Mouse (Mus musculus): ENCODE measurements around the gene Serpinb6c. TPM values are rescaled to one million over a fixed set of nuclear protein-coding genes. Genes with fewer than 3 reads are reported as not detected.

Gene Serpinb6c
- polyA plus RNA-seq, 1 experiment from 2014 or later: not detected

- no peak overlapping the region for H3K4me3 ChIP-seq
- no peaks in the 10 kb centered on the region for H3K27me3 ChIP-seq
- H3K27ac ChIP-seq: no peak overlapping the region
- no peaks in the 10 kb centered on the region for H3K36me3 ChIP-seq (ENCODE audit: poor library complexity, severe bottlenecking)
- no peak overlapping the region for H3K9ac ChIP-seq
- H3K9me3 ChIP-seq (replicated peaks): no peaks in the 10 kb centered on the region
- WGBS: 84% methylated on average over 2 of the region's 2 CpGs
- H3K4me2 ChIP-seq: no peak overlapping the region
- no peak for ATAC-seq
- H3K4me1 ChIP-seq: peaks cover under 1% of the 10 kb centered on the region; the same call in 1 of the 2 replicates
Measured at GRCm38 (mm10) chr13:33930281-33930680, 24.8 kb upstream of the Serpinb6c start.

GRCm38 (mm10) chr13:33921699-33922098 lies 16.2 kb upstream of the Serpinb6c start:
- Histone ChIP-seq H3K27ac (no peak overlapping the region), H3K4me3 (no peak overlapping the region), H3K4me1 (no peaks in the 10 kb centered on the region), H3K9me3 (replicated peaks) (no peaks in the 10 kb centered on the region), H3K36me3 (ENCODE audit: poor library complexity, severe bottlenecking) (peaks cover 32% of the 10 kb centered on the region), H3K27me3 (no peaks in the 10 kb centered on the region), H3K9ac (no peak overlapping the region), H3K4me2 (no peak overlapping the region)
- 88% methylated on average over 5 of the region's 5 CpGs for WGBS
- no peak for ATAC-seq

DNA sequence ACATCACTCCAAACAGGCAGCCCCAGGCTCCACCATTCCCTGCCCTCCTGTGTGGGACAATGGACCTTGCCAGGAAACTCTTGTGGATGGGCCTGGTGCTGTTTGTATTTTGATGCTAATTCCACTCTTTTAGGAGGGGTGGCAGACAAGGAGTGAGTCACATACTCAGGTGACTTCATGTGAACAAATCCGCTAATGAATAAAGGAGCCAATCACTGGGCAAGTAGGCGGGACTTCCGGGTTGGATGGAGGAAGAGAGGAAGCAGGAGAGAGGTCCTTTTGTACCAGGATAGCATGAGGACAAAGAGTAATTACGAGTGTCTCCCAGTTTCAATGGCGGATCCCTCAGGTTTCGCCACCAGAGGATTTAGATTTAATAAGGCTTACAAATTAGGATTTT lies 15.5 kb upstream of the Serpinb6c start:
- Histone ChIP-seq H3K36me3 (ENCODE audit: poor library complexity, severe bottlenecking) (peaks cover 32% of the 10 kb centered on the region), H3K4me3 (no peak overlapping the region), H3K4me1 (no peaks in the 10 kb centered on the region), H3K4me2 (no peak overlapping the region), H3K9ac (no peak overlapping the region), H3K27ac (no peak overlapping the region), H3K27me3 (no peaks in the 10 kb centered on the region), H3K9me3 (replicated peaks) (no peaks in the 10 kb centered on the region)
- no peak for ATAC-seq
- 87% methylated on average over 6 of the region's 6 CpGs for WGBS

- 68% methylated on average over 3 of the region's 3 CpGs for WGBS
- no peak overlapping the region for H3K9ac ChIP-seq
- H3K27ac ChIP-seq: no peak overlapping the region
- H3K4me2 ChIP-seq: no peak overlapping the region
- no peak overlapping the region for H3K4me3 ChIP-seq
- no peak for ATAC-seq
- H3K27me3 ChIP-seq: no peaks in the 10 kb centered on the region
- H3K4me1 ChIP-seq: no peaks in the 10 kb centered on the region
- H3K36me3 ChIP-seq (ENCODE audit: poor library complexity, severe bottlenecking): no peaks in the 10 kb centered on the region
- no peaks in the 10 kb centered on the region for H3K9me3 ChIP-seq (replicated peaks)
Measured at GRCm38 (mm10) chr13:33906821-33907220, 1.3 kb upstream of the Serpinb6c start.

GRCm38 (mm10) chr13:33903290-33903689 lies 2.2 kb downstream of the Serpinb6c start:
- Histone ChIP-seq H3K4me1 (no peaks in the 10 kb centered on the region), H3K9ac (no peak overlapping the region), H3K4me2 (no peak overlapping the region), H3K27ac (no peak overlapping the region), H3K36me3 (ENCODE audit: poor library complexity, severe bottlenecking) (no peaks in the 10 kb centered on the region), H3K27me3 (no peaks in the 10 kb centered on the region), H3K4me3 (no peak overlapping the region), H3K9me3 (replicated peaks) (no peaks in the 10 kb centered on the region)
- ATAC-seq: no peak
- WGBS: 92% methylated on average over 2 of the region's 2 CpGs

DNA sequence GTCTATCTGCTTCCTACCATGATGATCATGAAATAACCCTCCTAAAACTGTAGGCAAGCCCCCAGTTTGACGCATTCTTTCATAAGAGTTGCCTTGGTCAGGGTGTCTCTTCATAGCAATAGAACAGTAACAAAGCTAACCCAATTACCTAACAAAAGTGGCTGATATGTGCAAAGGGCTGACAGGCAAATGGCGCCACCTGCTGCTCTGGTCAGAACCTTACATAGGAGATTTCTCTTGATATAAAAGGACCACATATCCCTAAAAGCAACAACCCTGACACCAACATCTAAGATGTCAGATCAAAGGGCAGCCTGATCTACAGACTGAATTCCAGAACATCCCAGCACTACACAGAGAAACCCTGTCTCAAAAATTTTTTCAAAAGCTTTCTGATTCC lies 11.3 kb downstream of the Serpinb6c start:
- no peaks in the 10 kb centered on the region for H3K9me3 ChIP-seq (replicated peaks)
- H3K9ac ChIP-seq: no peak overlapping the region
- no peak overlapping the region for H3K4me2 ChIP-seq
- no peaks in the 10 kb centered on the region for H3K4me1 ChIP-seq
- WGBS: 33% methylated on average over 2 of the region's 2 CpGs
- no peak overlapping the region for H3K4me3 ChIP-seq
- no peaks in the 10 kb centered on the region for H3K27me3 ChIP-seq
- no peak for ATAC-seq
- H3K36me3 ChIP-seq (ENCODE audit: poor library complexity, severe bottlenecking): no peaks in the 10 kb centered on the region
- no peak overlapping the region for H3K27ac ChIP-seq

GRCm38 (mm10) chr13:33843308-33843707 lies 62.2 kb downstream of the Serpinb6c start, which contains the start of gene Serpinb6e:
Gene Serpinb6e, minus strand, starts transcription at chr13:33843408.
- no peak for ATAC-seq
- H3K9me3 ChIP-seq (replicated peaks): no peaks in the 10 kb centered on the region
- H3K4me3 ChIP-seq: no peak within 1 kb of the TSS
- no peak within 1 kb of the TSS for H3K4me2 ChIP-seq
- H3K27ac ChIP-seq: no peak within 1 kb of the TSS
- no peak within 1 kb of the TSS for H3K9ac ChIP-seq
- no peaks in the 10 kb centered on the region for H3K36me3 ChIP-seq (ENCODE audit: poor library complexity, severe bottlenecking)
- H3K4me1 ChIP-seq: no peaks in the 10 kb centered on the region
- 63% methylated on average over 1 of the region's 1 CpGs for WGBS
- no peaks in the 10 kb centered on the region for H3K27me3 ChIP-seq

DNA sequence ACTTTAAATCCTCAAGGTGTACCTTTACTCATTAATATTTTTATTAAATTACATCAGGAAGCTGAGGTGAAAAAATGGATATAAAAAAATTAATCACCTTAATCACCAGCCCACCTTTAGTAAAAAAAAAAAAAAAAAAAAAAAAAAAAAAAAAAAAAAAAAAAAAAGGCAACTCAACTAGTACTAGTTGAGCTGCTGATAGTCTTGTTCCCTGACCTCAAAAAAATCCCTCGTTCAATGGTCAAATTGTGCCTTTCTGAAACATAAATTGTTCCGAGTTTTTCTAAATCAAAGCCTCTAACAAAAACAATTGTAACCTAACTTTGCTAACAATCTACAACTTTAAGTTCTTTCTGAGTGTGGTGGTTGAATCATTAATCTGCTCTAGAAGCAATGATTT lies 74.8 kb downstream of the Serpinb6c start:
- Histone ChIP-seq H3K4me3 (no peak overlapping the region), H3K27me3 (no peaks in the 10 kb centered on the region), H3K27ac (no peak overlapping the region), H3K36me3 (ENCODE audit: poor library complexity, severe bottlenecking) (no peaks in the 10 kb centered on the region), H3K4me1 (no peaks in the 10 kb centered on the region), H3K9me3 (replicated peaks) (peaks cover 10% of the 10 kb centered on the region; the same call in 1 of the 2 replicates), H3K4me2 (no peak overlapping the region), H3K9ac (no peak overlapping the region)
- no peak for ATAC-seq
- 76% methylated on average over 2 of the region's 2 CpGs for WGBS

Other genes with a start within 250 kb of the Serpinb6c start
- not detected in 2 replicates for gene Serpinb6d, start 244.3 kb downstream of the Serpinb6c start, polyA plus RNA-seq (2015; fragmentation: Nextera tagmentation; extraction: Ambion mirVana)
- gene Serpinb6e, start 62.3 kb downstream of the Serpinb6c start, polyA plus RNA-seq (2015; fragmentation: Nextera tagmentation; extraction: Ambion mirVana): not detected in 2 replicates
- gene Nqo2, start 59.0 kb upstream of the Serpinb6c start, polyA plus RNA-seq (2015; fragmentation: Nextera tagmentation; extraction: Ambion mirVana): 8.3 and 9.7 TPM in 2 replicates
- 5.8 and 6.7 TPM in 2 replicates for gene Ripk1, start 96.7 kb upstream of the Serpinb6c start, polyA plus RNA-seq (2015; fragmentation: Nextera tagmentation; extraction: Ambion mirVana)
- 27.9 and 29.1 TPM in 2 replicates for gene Serpinb6a, start 97.1 kb upstream of the Serpinb6c start, polyA plus RNA-seq (2015; fragmentation: Nextera tagmentation; extraction: Ambion mirVana)
- gene Bphl, start 131.9 kb upstream of the Serpinb6c start, polyA plus RNA-seq (2015; fragmentation: Nextera tagmentation; extraction: Ambion mirVana): 36.5 and 37.6 TPM in 2 replicates
- gene Tubb2a, start 172.3 kb upstream of the Serpinb6c start, polyA plus RNA-seq (2015; fragmentation: Nextera tagmentation; extraction: Ambion mirVana): 761 and 874 TPM in 2 replicates
- gene Tubb2b, start 224.8 kb upstream of the Serpinb6c start, polyA plus RNA-seq (2015; fragmentation: Nextera tagmentation; extraction: Ambion mirVana): 559 and 618 TPM in 2 replicates